Mouse (Mus musculus) CH12.LX (cell line): ENCODE data around the gene Pakap. TPM values are rescaled to one million over a fixed set of nuclear protein-coding genes. Genes with fewer than 3 reads are reported as not detected.

Source experiments
- DNase-seq: peaks from one replicate; pipeline ENCODE4 v3.0.0-alpha.2; 2013; ENCODE audit errors: extremely low read depth
- H3K27ac ChIP-seq: 2 replicates; pipeline ENCODE4 v1.5.1; 2012; ENCODE audit warnings: low read depth, mild to moderate bottlenecking, control low read depth, moderate library complexity; ENCODE audit not compliant: insufficient read depth
- H3K27me3 ChIP-seq: replicated peaks from 2 replicates; pipeline ENCODE3; 2012; ENCODE audit warnings: inconsistent platforms
- H3K36me3 ChIP-seq, 2 experiments: replicated peaks in 1 of 2; 2 replicates each; pipeline versions ENCODE3 to v1.6.1; 2012; ENCODE audit warnings: inconsistent platforms in 1 of 2, low read length in 1 of 2, mild to moderate bottlenecking in 1 of 2, mixed read lengths in 1 of 2, moderate library complexity in 1 of 2; ENCODE audit not compliant: control insufficient read depth in 1 of 2, insufficient read depth in 1 of 2
- H3K4me1 ChIP-seq, 2 experiments: 2 replicates each; pipeline ENCODE4 v1.6.1; 2012; ENCODE audit warnings: inconsistent platforms in 1 of 2, moderate library complexity in 1 of 2; ENCODE audit not compliant: insufficient read depth in 2 of 2, control insufficient read depth in 1 of 2
- H3K4me2 ChIP-seq: 2 replicates; pipeline ENCODE4 v1.6.1; 2012; ENCODE audit warnings: low read depth, mild to moderate bottlenecking, control low read depth; ENCODE audit not compliant: poor library complexity, insufficient read depth, severe bottlenecking
- H3K4me3 ChIP-seq, 3 experiments: fragments of 150-350 bp in 1 of 3; sonication (generic) in 1 of 3; replicated peaks in 1 of 3; 2 replicates each; pipeline versions ENCODE3 to v1.5.1; 2011 to 2012; ENCODE audit warnings: low read depth in 2 of 3, low read length in 2 of 3, mild to moderate bottlenecking in 2 of 3, moderate library complexity in 2 of 3, control low read depth in 1 of 3, improper control_type of control experiment in 1 of 3, inconsistent platforms in 1 of 3, mixed read lengths in 1 of 3; ENCODE audit not compliant: poor library complexity in 1 of 3
- H3K79me2 ChIP-seq: replicated peaks from 2 replicates; pipeline ENCODE4 v1.6.1; 2012; ENCODE audit warnings: mild to moderate bottlenecking, moderate library complexity; ENCODE audit not compliant: control insufficient read depth, poor library complexity, insufficient read depth, severe bottlenecking; ENCODE audit errors: extremely low read depth
- H3K9ac ChIP-seq: 2 replicates; pipeline ENCODE4 v1.6.1; 2012; ENCODE audit warnings: low read depth, mild to moderate bottlenecking, control low read depth, moderate library complexity; ENCODE audit not compliant: insufficient read depth
- H3K9me3 ChIP-seq: replicated peaks from 2 replicates; pipeline ENCODE3; 2012; ENCODE audit warnings: low read length, inconsistent platforms, mixed read lengths
- CHD1 ChIP-seq: IDR thresholded peaks from 2 replicates; pipeline ENCODE4 v1.6.1; 2012; ENCODE audit warnings: low read depth, low read length, improper control_type of control experiment, inconsistent platforms
- CHD2 ChIP-seq: IDR thresholded peaks from 2 replicates; pipeline ENCODE4 v1.6.1; 2011; ENCODE audit warnings: low read length, improper control_type of control experiment
- ELF1 ChIP-seq: IDR thresholded peaks from 2 replicates; pipeline ENCODE4 v1.6.1; 2014; ENCODE audit warnings: low read depth, mild to moderate bottlenecking, inconsistent platforms, low read length, improper control_type of control experiment
- EP300 ChIP-seq: IDR thresholded peaks from 2 replicates; pipeline ENCODE4 v1.6.1; 2011; ENCODE audit warnings: low read length, improper control_type of control experiment
- GABPA ChIP-seq: IDR thresholded peaks from 2 replicates; pipeline ENCODE4 v1.6.1; 2012; ENCODE audit warnings: low read depth, low read length, improper control_type of control experiment, inconsistent platforms; ENCODE audit not compliant: insufficient replicate concordance
- HCFC1 ChIP-seq: IDR thresholded peaks from 2 replicates; pipeline ENCODE4 v1.6.1; 2012; ENCODE audit warnings: low read depth, mild to moderate bottlenecking, inconsistent platforms, low read length, improper control_type of control experiment
- IRF4 ChIP-seq: IDR thresholded peaks from 2 replicates; pipeline ENCODE4 v1.6.1; 2014; ENCODE audit warnings: low read depth, mild to moderate bottlenecking, inconsistent platforms, low read length, improper control_type of control experiment
- JUN ChIP-seq: IDR thresholded peaks from 2 replicates; pipeline ENCODE4 v1.6.1; 2011; ENCODE audit warnings: low read depth, mild to moderate bottlenecking, low read length, improper control_type of control experiment, moderate library complexity; ENCODE audit not compliant: insufficient read depth
- JUND ChIP-seq: conservative IDR thresholded peaks from 2 replicates; pipeline ENCODE4 v1.6.1; 2011; ENCODE audit warnings: low read depth, low read length, improper control_type of control experiment
- KAT2A ChIP-seq: IDR thresholded peaks from 2 replicates; pipeline ENCODE4 v1.6.1; 2012; ENCODE audit warnings: low read length, improper control_type of control experiment, inconsistent platforms; ENCODE audit not compliant: insufficient replicate concordance
- MEF2A ChIP-seq: IDR thresholded peaks from 2 replicates; pipeline ENCODE4 v1.6.1; 2014; ENCODE audit warnings: low read depth, mild to moderate bottlenecking, inconsistent platforms, low read length, improper control_type of control experiment, borderline replicate concordance
- MXI1 ChIP-seq: IDR thresholded peaks from 2 replicates; pipeline ENCODE4 v1.6.1; 2011; ENCODE audit warnings: mild to moderate bottlenecking, low read depth, low read length, improper control_type of control experiment
- MYC ChIP-seq: IDR thresholded peaks from 2 replicates; pipeline ENCODE4 v1.6.1; 2011; ENCODE audit warnings: low read depth, mild to moderate bottlenecking, improper control_type of control experiment, low read length
- NELFE ChIP-seq: IDR thresholded peaks from 2 replicates; pipeline ENCODE4 v1.6.1; 2011; ENCODE audit warnings: low read depth, low read length, improper control_type of control experiment
- NRF1 ChIP-seq: IDR thresholded peaks from 2 replicates; pipeline ENCODE4 v1.6.1; 2014; ENCODE audit warnings: low read depth, mild to moderate bottlenecking, inconsistent platforms, low read length, improper control_type of control experiment, moderate library complexity
- PAX5 ChIP-seq: IDR thresholded peaks from 2 replicates; pipeline ENCODE4 v1.6.1; 2012; ENCODE audit warnings: low read length, inconsistent platforms, mixed read lengths
- POLR2AphosphoS2 ChIP-seq: IDR thresholded peaks from 2 replicates; pipeline ENCODE4 v1.6.1; 2011; ENCODE audit warnings: low read depth, low read length, improper control_type of control experiment
- RAD21 ChIP-seq: IDR thresholded peaks from 2 replicates; pipeline ENCODE4 v1.6.1; 2011; ENCODE audit warnings: low read depth, mild to moderate bottlenecking, low read length, improper control_type of control experiment, moderate library complexity
- RCOR1 ChIP-seq: conservative IDR thresholded peaks from 2 replicates; pipeline ENCODE4 v1.6.1; 2012; ENCODE audit warnings: low read depth, mild to moderate bottlenecking, inconsistent platforms, low read length, improper control_type of control experiment
- SMC3 ChIP-seq: IDR thresholded peaks from 2 replicates; pipeline ENCODE4 v1.6.1; 2011; ENCODE audit warnings: low read depth, low read length, improper control_type of control experiment
- TBP ChIP-seq: conservative IDR thresholded peaks from 2 replicates; pipeline ENCODE4 v1.6.1; 2011; ENCODE audit warnings: low read depth, low read length, improper control_type of control experiment
- TCF12 ChIP-seq: IDR thresholded peaks from 2 replicates; pipeline ENCODE4 v1.6.1; 2014; ENCODE audit warnings: low read depth, mild to moderate bottlenecking, inconsistent platforms, low read length, improper control_type of control experiment
- USF2 ChIP-seq: conservative IDR thresholded peaks from 2 replicates; pipeline ENCODE4 v1.6.1; 2011; ENCODE audit warnings: low read depth, low read length, improper control_type of control experiment
- ZC3H11A ChIP-seq: IDR thresholded peaks from 2 replicates; pipeline ENCODE4 v1.6.1; 2012; ENCODE audit warnings: low read depth, mild to moderate bottlenecking, inconsistent platforms, low read length, improper control_type of control experiment
- ZNF384 ChIP-seq: IDR thresholded peaks from 2 replicates; pipeline ENCODE4 v1.6.1; 2012; ENCODE audit warnings: low read depth, low read length, improper control_type of control experiment, inconsistent platforms
- dilution Hi-C: fragments of 300-500 bp; cut with MboI; formaldehyde crosslinking; loops from 2 replicates; pipeline ENCODE4 v1.14.3; 2020; ENCODE audit warnings: low sequenced_read_pairs; ENCODE audit not compliant: extremely low pct_unique_long_range_greater_than_20kb, extremely low pct_ligation_motif_present
- in situ Hi-C: fragments of 300-500 bp; cut with MboI; formaldehyde crosslinking; loops from 3 replicates; pipeline ENCODE4 v1.14.3; 2019; ENCODE audit warnings: low sequenced_read_pairs, low pct_ligation_motif_present, low pct_unique_long_range_greater_than_20kb, mixed read lengths
- polyA plus RNA-seq: library from polyadenylated mRNA; unstranded; fragments of >175 nt; gene quantifications from 2 replicates; pipeline ENCODE4 v1.2.1, GENCODE M21; 2012; ENCODE audit warnings: low read depth; ENCODE audit not compliant: insufficient read length
- total RNA-seq, 2 experiments: library from RNA; depleted of rRNA; stranded (reverse); fragments of 300-350 nt in 1 of 2; fragments of >200 nt in 1 of 2; gene quantifications; 2 replicates each; pipeline ENCODE4 v1.2.3; 2012 to 2014

Gene Pakap
- total and polyA plus RNA-seq, 3 experiments: 0.08 to 0.14 TPM; not detected in 1

DNA sequence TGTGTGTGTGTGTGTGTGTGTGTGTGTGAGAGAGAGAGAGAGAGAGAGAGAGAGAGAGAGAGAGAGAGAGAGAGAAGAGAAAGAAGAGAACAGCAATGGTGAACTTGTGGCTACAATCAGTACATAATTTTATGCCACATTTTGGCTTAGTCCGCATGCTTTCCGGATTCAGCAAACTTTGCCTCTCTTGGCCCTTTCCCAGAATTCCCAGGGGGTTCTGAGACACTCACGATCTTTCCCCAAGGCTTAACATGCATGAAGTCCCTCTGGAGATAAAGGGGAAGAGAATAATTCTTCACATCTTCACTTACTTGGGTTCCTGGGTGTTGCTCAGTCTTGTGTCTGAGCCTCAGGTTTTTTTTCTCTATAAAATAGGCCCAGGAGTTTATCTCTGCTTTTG lies 2.2 kb downstream of the Pakap start:
- Histone ChIP-seq H3K4me1 (0 out of 4 replicates have a peak, but pooled peaks cover 0 to 2% of the 10 kb centered on the region in 2 experiments), H3K36me3 (no peaks in the 10 kb centered on the region), H3K27me3 (no peaks in the 10 kb centered on the region), H3K27ac (no peak overlapping the region), H3K79me2 (no peaks in the 10 kb centered on the region), H3K9me3 (no peaks in the 10 kb centered on the region), H3K4me2 (no peak overlapping the region), H3K4me3 (no peak overlapping the region), H3K9ac (no peak overlapping the region)
- no peak for TF ChIP-seq PAX5
- TF ChIP-seq MYC: no peak
- TF ChIP-seq JUN: no peak
- in situ Hi-C loops (no loop called here), dilution Hi-C loops (no loop called here)
- DNase-seq: no peak

DNA sequence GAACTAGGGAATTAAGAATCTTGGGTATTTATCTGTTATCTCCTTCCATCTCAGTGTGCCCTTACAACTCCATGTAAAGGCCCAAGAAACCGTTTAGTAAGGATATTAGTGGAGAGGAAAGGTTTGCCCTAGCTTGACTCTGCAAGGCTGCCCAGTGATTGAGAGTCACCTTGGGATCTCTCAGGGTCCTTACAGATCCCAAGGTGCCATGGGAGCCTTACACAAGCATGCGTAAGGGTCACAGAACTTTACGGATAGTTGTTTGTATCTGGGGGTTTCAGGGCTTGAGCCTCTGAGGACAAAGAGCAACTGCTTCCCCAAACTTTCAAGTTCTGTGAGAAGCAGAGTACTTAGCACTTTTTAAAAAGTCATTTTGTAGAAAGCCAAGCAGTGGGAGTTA lies 6.2 kb downstream of the Pakap start:
- Histone ChIP-seq H3K4me2 (no peak overlapping the region), H3K36me3 (no peaks in the 10 kb centered on the region), H3K9me3 (no peaks in the 10 kb centered on the region), H3K4me3 (no peak overlapping the region), H3K79me2 (no peaks in the 10 kb centered on the region), H3K9ac (no peak overlapping the region), H3K27me3 (no peaks in the 10 kb centered on the region), H3K27ac (no peak overlapping the region), H3K4me1 (0 out of 4 replicates have a peak, but pooled peaks cover 0 to 2% of the 10 kb centered on the region in 2 experiments)
- in situ Hi-C loops: no loop called here
- dilution Hi-C loops: no loop called here
- TF ChIP-seq KAT2A: no peak
- TF ChIP-seq NRF1: no peak
- no peak for TF ChIP-seq MXI1
- no peak for TF ChIP-seq HCFC1
- no peak for TF ChIP-seq NELFE
- no peak for TF ChIP-seq JUND
- no peak for TF ChIP-seq RCOR1
- no peak for TF ChIP-seq IRF4
- no peak for DNase-seq

DNA sequence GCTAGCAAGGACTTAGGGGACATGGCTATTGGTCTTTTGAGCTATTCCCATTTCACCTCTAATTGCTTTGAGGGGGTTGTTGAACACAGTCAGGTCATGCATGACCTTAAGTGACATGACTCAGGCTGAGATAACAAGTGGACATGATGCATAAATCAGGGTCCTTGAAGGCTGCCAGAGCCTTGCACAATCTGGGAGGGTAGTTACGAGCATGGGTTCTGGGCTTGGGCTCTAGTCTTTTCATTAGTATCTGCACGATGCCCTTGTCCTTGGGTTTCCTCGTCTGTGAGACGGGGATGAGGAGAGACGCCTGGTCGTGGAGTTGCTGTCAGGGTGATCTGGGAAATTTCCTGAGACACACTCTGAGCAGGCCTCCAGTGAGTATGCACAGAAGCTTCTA lies 6.7 kb downstream of the Pakap start:
- in situ Hi-C loops (no loop called here), dilution Hi-C loops (no loop called here)
- Histone ChIP-seq H3K79me2 (no peaks in the 10 kb centered on the region), H3K9me3 (no peaks in the 10 kb centered on the region), H3K4me1 (0 out of 4 replicates have a peak, but pooled peaks cover 0 to 2% of the 10 kb centered on the region in 2 experiments), H3K27ac (no peak overlapping the region), H3K36me3 (no peaks in the 10 kb centered on the region), H3K9ac (no peak overlapping the region), H3K27me3 (no peaks in the 10 kb centered on the region), H3K4me2 (no peak overlapping the region), H3K4me3 (no peak overlapping the region)
- DNase-seq: no peak
- TF ChIP-seq MEF2A (no peak), TCF12 (no peak), PAX5 (no peak), POLR2AphosphoS2 (no peak), RCOR1 (no peak), EP300 (no peak), RAD21 (no peak), HCFC1 (no peak), GABPA (no peak), ELF1 (no peak), CHD1 (no peak), ZNF384 (no peak), ZC3H11A (no peak), CHD2 (no peak), USF2 (no peak), SMC3 (no peak), MXI1 (no peak), TBP (no peak), JUND (no peak)
